Comparison of ENCODE assay signal across 7 mouse cellular contexts in the genomic region with DNA sequence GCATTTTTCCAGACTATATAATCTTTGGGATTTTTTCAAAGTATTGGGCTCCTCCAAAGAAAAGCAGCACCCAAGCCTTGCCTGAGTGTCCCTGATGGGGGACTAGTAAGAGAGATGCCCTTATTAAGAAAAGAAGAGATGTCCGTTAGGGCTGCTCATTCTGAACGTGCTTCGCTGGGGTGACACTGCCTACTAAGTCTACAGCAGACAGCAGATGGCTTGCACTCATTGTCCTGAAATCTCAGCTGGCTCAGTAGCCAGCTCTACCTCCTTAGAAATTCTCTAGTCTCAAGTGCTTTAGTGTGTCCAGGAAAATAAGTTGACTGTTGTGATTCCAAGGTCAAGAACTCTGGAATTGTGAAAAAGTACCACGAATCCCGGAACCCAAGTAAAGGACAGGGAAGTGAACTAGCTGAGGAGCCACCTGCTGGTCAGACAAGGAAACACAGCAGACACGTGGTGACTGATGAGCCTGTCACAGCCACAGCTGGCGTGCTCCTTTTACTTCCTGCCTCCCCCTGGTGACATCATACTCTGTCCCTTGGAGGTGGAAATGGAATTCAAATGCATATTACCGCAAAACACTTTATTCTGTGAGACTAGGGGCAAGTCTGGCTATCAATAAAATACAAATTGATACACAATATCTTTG.
DNase-seq lines count a peak whose midpoint lies in the region; TF ChIP-seq lines count a peak whose summit lies in the region.

No protein-coding gene starts in this region.

- TF ChIP-seq CTCF in CH12.LX (conservative IDR thresholded peaks at IDR 0.05 in 1 of 2, IDR thresholded peaks at IDR 0.05 in 1 of 2; ENCODE audit: low read depth in 2 of 2, low read length in 2 of 2) = peak; percentile 52 to 76

- TF ChIP-seq RAD21 in CH12.LX (IDR thresholded peaks at IDR 0.05; ENCODE audit: low read depth, low read length) = peak; percentile 45

- H3K4me3 ChIP-seq in CH12.LX (replicated peaks in 1 of 3; ENCODE audit: low read depth in 2 of 3, low read length in 2 of 3, poor library complexity in 1 of 3) = no peak overlapping the region

- no peak; the same call in 1 of the 2 replicates for TF ChIP-seq EP300 in CH12.LX (IDR thresholded peaks at IDR 0.05; ENCODE audit: low read length)

- no peaks in the 10 kb centered on the region for H3K9me3 ChIP-seq in CH12.LX (replicated peaks; ENCODE audit: low read length)

- in situ Hi-C loops in CH12.LX (cut with MboI; ENCODE audit: low pct_ligation_motif_present, low pct_unique_long_range_greater_than_20kb, low sequenced_read_pairs) = loop anchor here (25.0 kb wide), 1 partner anchor 95 kb away; a partner anchor contains a TSS

- H3K79me2 ChIP-seq in CH12.LX (replicated peaks; ENCODE audit: control insufficient read depth, extremely low read depth, insufficient read depth, poor library complexity, severe bottlenecking) = peaks cover under 1% of the 10 kb centered on the region

- H3K36me3 ChIP-seq in CH12.LX (replicated peaks in 1 of 2; ENCODE audit: control insufficient read depth in 1 of 2, insufficient read depth in 1 of 2, low read length in 1 of 2) = peaks cover 5 to 44% of the 10 kb centered on the region in 2 experiments

- peak; percentile 69 for DNase-seq in CH12.LX (ENCODE audit: extremely low read depth)
- peak; percentile 24 for DNase-seq in WW6 (ENCODE audit: low read depth, low spot score)
- DNase-seq in cerebellum, postnatal 36 days = peak; percentile 49 to 50
- DNase-seq in heart, adult 8-10 months (ENCODE audit: low spot score) = peak; percentile 46
- DNase-seq in kidney, postnatal 10 days = peak; percentile 77
- DNase-seq in lung, postnatal 14 days = peak; percentile 67
- DNase-seq in skeletal muscle tissue, adult 2 months (ENCODE audit: low read depth, low spot score) = peak; percentile 24

- no peak for TF ChIP-seq POLR2A in CH12.LX (IDR thresholded peaks at IDR 0.05; ENCODE audit: low read depth, low read length)

- H3K27ac ChIP-seq in CH12.LX (ENCODE audit: insufficient read depth, low read depth) = no peak overlapping the region

- dilution Hi-C loops in CH12.LX (cut with MboI; ENCODE audit: extremely low pct_ligation_motif_present, extremely low pct_unique_long_range_greater_than_20kb, low sequenced_read_pairs) = no loop called here

- H3K4me2 ChIP-seq in CH12.LX (ENCODE audit: insufficient read depth, low read depth, poor library complexity, severe bottlenecking) = peak overlapping the region; percentile 26; the same call in 1 of the 2 replicates

- no peak overlapping the region for H3K9ac ChIP-seq in CH12.LX (ENCODE audit: insufficient read depth, low read depth)

- peaks cover 10 to 30% of the 10 kb centered on the region in 2 experiments for H3K4me1 ChIP-seq in CH12.LX (ENCODE audit: control insufficient read depth in 1 of 2, insufficient read depth in 2 of 2)

- no peaks in the 10 kb centered on the region for H3K27me3 ChIP-seq in CH12.LX (replicated peaks)

TF ChIP-seq in CH12.LX, 34 proteins besides CTCF, POLR2A, EP300 and RAD21:
- TF ChIP-seq SIN3A (IDR thresholded peaks at IDR 0.05; ENCODE audit: low read length) = 0 out of 2 replicates have a peak, but pooled peaks have one; percentile 53
- peak; percentile 98 for TF ChIP-seq MAX (IDR thresholded peaks at IDR 0.05; ENCODE audit: low read length)
- no peak for TF ChIP-seq CHD1 (IDR thresholded peaks at IDR 0.05; ENCODE audit: low read depth, low read length)
- no peak for TF ChIP-seq GABPA (IDR thresholded peaks at IDR 0.05; ENCODE audit: insufficient replicate concordance, low read depth, low read length)
- TF ChIP-seq MXI1 (IDR thresholded peaks at IDR 0.05; ENCODE audit: low read depth, low read length) = peak; percentile 88
- no peak for TF ChIP-seq ZC3H11A (IDR thresholded peaks at IDR 0.05; ENCODE audit: low read depth, low read length)
- TF ChIP-seq JUND (conservative IDR thresholded peaks at IDR 0.05; ENCODE audit: low read depth, low read length) = peak; percentile 59; the same call in 1 of the 2 replicates
- TF ChIP-seq ZMIZ1 (IDR thresholded peaks at IDR 0.05; ENCODE audit: low read depth, low read length) = no peak
- peak; percentile 96 for TF ChIP-seq MYC (IDR thresholded peaks at IDR 0.05; ENCODE audit: low read depth, low read length)
- no peak for TF ChIP-seq CHD2 (IDR thresholded peaks at IDR 0.05; ENCODE audit: low read length)
- peak; percentile 20; the same call in 1 of the 2 replicates for TF ChIP-seq HCFC1 (IDR thresholded peaks at IDR 0.05; ENCODE audit: low read depth, low read length)
- no peak for TF ChIP-seq TBP (conservative IDR thresholded peaks at IDR 0.05; ENCODE audit: low read depth, low read length)
- TF ChIP-seq RCOR1 (conservative IDR thresholded peaks at IDR 0.05; ENCODE audit: low read depth, low read length) = no peak
- peak; percentile 73 for TF ChIP-seq USF1 (IDR thresholded peaks at IDR 0.05; ENCODE audit: low read depth, low read length)
- peak; percentile 39; the same call in 1 of the 2 replicates for TF ChIP-seq BHLHE40 (IDR thresholded peaks at IDR 0.05; ENCODE audit: low read depth, low read length)
- peak; percentile 20; the same call in 1 of the 2 replicates for TF ChIP-seq IRF4 (IDR thresholded peaks at IDR 0.05; ENCODE audit: low read depth, low read length)
- TF ChIP-seq USF2 (conservative IDR thresholded peaks at IDR 0.05; ENCODE audit: low read depth, low read length) = peak; percentile 62
- TF ChIP-seq NELFE (IDR thresholded peaks at IDR 0.05; ENCODE audit: low read depth, low read length) = no peak; the same call in 1 of the 2 replicates
- no peak for TF ChIP-seq UBTF (IDR thresholded peaks at IDR 0.05; ENCODE audit: low read depth, low read length)
- no peak for TF ChIP-seq KAT2A (IDR thresholded peaks at IDR 0.05; ENCODE audit: insufficient replicate concordance, low read length)
- TF ChIP-seq TCF12 (IDR thresholded peaks at IDR 0.05; ENCODE audit: low read depth, low read length) = 0 out of 2 replicates have a peak, but pooled peaks have one; percentile 60
- no peak for TF ChIP-seq ZNF384 (IDR thresholded peaks at IDR 0.05; ENCODE audit: low read depth, low read length)
- TF ChIP-seq ZKSCAN1 (IDR thresholded peaks at IDR 0.05; ENCODE audit: borderline replicate concordance, low read depth, low read length) = no peak
- no peak for TF ChIP-seq PAX5 (IDR thresholded peaks at IDR 0.05; ENCODE audit: low read length)
- TF ChIP-seq E2F4 (IDR thresholded peaks at IDR 0.05; ENCODE audit: insufficient replicate concordance, low read depth, low read length) = no peak
- peak; percentile 75 for TF ChIP-seq JUN (IDR thresholded peaks at IDR 0.05; ENCODE audit: insufficient read depth, low read depth, low read length)
- no peak for TF ChIP-seq MAFK (IDR thresholded peaks at IDR 0.05; ENCODE audit: insufficient replicate concordance, low read length)
- no peak for TF ChIP-seq MEF2A (IDR thresholded peaks at IDR 0.05; ENCODE audit: borderline replicate concordance, low read depth, low read length)
- TF ChIP-seq NRF1 (IDR thresholded peaks at IDR 0.05; ENCODE audit: low read depth, low read length) = no peak
- peak; percentile 83 for TF ChIP-seq SMC3 (IDR thresholded peaks at IDR 0.05; ENCODE audit: low read depth, low read length)
- TF ChIP-seq MAZ (IDR thresholded peaks at IDR 0.05; ENCODE audit: low read depth, low read length) = no peak
- no peak for TF ChIP-seq POLR2AphosphoS2 (IDR thresholded peaks at IDR 0.05; ENCODE audit: low read depth, low read length)
- peak; percentile 80 for TF ChIP-seq ELF1 (IDR thresholded peaks at IDR 0.05; ENCODE audit: low read depth, low read length)
- TF ChIP-seq ETS1 (conservative IDR thresholded peaks at IDR 0.05; ENCODE audit: low read depth, low read length) = no peak

Comparison
In these comparisons a context has a peak if more than half of its experiments do, and no peak if none do; other contexts are left out.
1. DNase-seq: peak in every context shown above with its lines; median percentile 77 in kidney, postnatal 10 days; 69 in CH12.LX; 67 in lung, postnatal 14 days; 50 in cerebellum, postnatal 36 days; 46 in heart, adult 8-10 months; 24 in WW6; 24 in skeletal muscle tissue, adult 2 months.